Mouse (Mus musculus): Measurements from ENCODE around the gene Ctdspl.

GRCm38 (mm10) chr9:118953465-118954194 is 27.4 kb downstream of the Ctdspl start:
- TF ChIP-seq CTCF (IDR thresholded peaks at IDR 0.05; ENCODE audit: low read depth) (no peak), EP300 (IDR thresholded peaks at IDR 0.05; ENCODE audit: low read depth) (no peak)
